Mouse (Mus musculus): ENCODE data around the gene Nell2.
"Not testable (repeated sequence)": the region's sequence is repeated elsewhere in the genome, so short reads cannot be mapped to it uniquely, and the experiment has no call there.

Gene Nell2

DNA sequence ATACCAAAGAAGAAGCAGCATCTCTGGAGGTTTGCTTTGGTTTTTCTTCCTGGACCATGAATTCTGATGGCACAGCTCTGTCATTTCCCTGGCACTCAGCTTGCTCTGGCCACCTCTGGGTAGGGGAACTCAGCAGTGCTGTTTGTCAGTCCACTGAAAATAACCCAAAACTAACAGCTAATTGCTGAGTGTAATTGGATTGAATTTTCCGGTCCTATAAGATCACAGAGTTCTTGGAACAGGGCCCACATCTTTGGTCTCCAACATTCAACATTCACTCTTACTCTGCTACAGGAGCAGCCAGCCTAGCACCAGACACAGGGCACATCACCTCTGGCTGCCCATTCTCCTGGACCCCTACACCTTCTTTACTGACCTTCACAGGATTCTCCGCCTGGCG is 287.2 kb downstream of the Nell2 start:
- DNase-seq (ENCODE audit: low read depth, low spot score): no peak

DNA sequence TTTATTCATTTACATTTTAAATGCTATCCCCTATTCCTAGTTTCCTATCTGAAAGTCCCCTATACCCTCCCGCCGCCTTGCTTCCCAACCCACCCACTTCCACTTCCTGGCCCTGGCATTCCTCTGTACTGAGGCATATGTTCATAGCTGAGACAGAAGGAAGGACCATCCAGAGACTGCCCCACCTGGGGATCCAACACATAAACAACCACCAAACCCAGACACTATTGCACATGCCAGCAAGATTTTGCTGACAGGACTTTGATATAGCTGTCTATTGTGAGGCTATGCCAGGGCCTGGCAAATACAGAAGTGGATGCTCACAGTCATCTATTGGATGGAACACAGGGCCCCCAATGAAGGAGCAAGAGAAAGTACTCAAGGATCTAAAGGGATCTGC is 291.3 kb downstream of the Nell2 start:
- not testable (repeated sequence) for DNase-seq (ENCODE audit: low read depth, low spot score)

DNA sequence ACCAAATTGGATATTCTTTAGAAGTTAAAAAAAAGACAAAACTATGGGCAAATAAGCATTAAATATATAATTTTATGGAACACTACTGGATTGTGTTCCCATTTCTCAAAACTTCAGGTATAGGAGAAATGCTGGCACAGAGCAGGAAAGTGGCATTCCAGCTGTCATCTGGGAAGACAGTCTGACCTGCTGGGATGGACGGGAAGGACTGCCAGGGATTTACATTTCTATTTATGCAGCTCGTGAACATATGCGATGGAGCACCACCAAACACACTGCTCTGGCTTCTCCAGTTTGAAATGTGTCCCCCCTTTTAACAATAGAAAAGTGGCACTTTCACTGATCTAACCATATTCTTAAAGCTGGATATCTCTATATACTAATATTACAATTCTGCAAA is 291.9 kb downstream of the Nell2 start:
- DNase-seq (ENCODE audit: low read depth, low spot score): no peak

DNA sequence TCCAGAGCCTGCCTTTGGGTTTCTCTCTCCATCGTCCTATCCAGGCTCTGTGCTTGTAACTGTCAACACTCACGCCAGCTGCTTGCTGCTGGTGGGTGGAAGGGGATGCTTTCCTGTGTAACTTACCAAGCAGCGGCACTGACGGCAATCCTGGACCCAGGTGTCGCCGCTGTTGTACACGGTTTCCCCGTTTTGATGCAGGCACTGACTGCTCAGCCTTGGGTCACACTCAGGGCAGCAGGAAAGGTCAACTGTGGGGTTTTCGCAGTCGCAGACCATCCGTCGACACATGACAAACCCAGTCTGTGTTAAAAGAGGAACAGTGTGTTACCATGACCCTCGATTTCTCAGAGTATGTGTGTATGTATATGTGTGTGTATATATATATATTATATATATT is 297.2 kb downstream of the Nell2 start:
- DNase-seq (ENCODE audit: low read depth, low spot score): no peak

DNA sequence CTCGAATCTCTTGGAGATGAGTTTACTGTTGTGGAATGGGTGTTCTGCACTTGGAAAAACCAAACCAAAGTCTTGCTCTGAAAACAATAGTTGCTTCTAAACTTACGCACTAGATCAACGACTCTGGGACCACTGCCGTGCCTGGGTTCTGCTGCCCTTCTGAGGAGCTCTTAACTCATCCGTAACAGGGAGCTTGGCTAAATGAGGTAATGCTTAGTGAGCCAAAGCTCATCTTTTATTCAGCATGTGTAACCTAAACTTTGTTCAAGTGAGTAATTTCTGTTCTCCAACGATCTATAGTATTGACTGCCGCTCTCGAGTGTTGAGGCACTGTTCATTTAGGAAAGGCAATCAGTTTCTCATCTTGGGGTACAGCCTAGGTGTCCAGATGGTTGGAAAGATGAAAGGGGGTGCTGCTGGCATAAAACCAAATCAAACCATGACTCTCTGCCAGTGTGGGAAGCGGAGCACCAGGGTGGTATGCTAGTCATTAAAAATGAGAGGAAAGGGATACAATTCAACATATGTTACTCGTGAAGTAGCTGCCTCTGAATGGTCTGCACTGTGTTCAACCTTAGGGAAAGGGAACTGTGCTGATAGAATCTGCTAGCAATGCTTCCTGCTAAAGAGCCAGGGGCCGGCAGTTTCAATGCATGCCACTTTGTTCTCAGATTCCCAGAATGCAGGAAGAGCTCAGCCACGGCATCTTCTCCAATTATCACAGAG is 311.6 kb downstream of the Nell2 start:
- no peak for DNase-seq (ENCODE audit: low read depth, low spot score)

DNA sequence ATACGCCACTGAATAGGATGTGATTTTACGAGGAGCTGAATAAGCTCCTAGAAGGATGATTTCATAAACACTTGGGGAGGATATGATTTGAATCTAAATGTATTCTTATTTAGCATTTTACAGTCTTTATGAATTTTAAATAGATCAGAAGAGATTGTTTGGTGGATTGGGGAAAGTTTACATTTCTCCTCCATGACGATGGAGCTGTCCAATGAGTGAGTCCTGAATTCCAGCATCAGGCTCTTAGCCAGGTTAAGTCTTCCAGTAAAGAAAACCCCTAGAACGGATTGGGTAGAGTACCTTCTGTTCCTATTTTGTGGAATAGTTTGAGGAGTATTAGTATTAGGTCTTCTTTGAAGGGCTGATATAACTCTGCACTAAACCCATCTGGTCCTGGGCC is 317.8 kb downstream of the Nell2 start:
- DNase-seq (ENCODE audit: low read depth, low spot score): no peak

DNA sequence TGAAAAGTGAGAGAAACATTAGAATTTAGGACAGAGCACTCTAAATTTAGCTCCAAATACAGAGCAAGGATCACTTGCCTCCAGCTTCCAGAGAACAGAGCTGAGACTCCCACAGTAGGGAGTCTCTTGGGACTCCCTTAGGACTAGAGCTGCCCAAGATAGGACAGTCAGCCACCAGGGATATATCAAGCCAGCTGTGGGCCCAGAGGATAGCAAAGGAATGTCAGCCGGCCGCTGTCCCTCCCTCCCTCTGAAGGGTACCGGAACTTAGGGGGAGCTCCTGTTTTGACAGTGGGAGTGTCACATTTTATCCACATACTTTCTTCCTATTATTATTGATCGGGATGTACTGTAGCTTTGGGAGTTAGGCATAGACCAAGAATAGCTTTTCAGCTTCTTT is 319.2 kb downstream of the Nell2 start:
- DNase-seq (ENCODE audit: low read depth, low spot score): no peak

DNA sequence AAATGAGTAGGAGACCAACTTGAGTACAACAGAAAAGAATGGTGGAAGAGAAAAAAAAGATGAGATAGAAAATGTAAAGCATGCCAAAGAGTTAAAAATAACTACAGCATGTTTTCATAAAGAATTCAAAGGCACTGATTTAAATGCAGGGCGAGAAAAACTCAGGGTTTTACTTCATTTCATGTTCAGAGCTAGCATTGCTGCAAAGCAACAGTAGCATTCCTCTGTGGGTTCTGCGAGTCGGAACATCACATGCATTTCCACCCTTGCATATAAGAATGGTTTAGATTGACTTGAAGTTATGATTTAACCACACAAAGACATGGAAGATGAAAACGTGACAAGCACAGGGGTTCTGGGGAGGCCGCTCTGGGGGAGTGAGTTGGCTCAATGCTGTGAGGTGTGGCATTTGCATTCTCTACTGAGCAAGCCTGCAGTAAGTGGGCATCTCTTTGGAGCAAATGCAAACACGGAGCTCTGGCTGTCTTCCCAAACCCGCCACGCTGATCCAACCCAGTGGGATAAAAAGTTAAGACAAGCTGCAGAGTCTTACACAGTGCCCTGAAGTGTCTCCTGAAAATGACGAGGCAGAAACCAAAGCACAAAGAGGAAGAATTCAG is 334.6 kb downstream of the Nell2 start:
- DNase-seq (ENCODE audit: low read depth, low spot score): no peak

DNA sequence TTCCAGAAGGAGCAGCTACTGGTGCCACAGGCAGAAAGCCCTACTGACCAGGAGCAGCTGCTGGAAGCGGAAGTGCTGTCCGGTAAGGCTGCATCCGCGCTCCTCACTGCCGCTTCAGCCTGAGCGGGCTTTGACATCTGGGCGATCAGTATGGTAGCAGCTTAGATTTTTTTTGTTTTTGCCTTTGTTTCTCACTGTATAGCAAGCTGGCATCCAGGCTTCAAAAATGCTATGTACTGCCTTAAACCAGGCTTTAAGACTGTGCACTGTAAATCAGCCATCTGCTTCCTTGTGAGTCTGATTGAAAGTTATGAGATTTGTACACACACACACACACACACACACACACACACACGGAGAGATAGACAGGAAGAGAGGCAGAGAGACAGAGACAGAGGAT is 335.4 kb downstream of the Nell2 start:
- no peak for DNase-seq (ENCODE audit: low read depth, low spot score)

DNA sequence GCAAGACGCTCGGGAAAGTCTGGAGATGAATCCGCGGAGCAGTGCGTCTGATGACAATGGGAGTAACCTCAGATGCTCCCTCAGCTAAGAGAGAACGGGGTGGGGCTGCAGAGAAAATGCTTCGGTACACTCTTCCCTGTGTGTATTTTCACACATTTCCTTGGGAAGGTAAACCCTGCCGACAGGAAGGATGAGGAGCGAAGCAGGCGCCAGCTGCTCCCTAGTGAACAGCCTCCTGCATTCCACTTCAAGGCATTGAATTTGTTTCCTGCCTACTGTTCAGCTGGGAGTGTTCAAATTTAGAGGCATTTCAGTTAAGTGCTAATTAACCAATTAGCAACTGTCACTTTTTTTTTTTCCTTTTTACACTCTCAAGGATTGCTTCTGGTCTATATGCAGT is 342.1 kb downstream of the Nell2 start:
- DNase-seq (ENCODE audit: low read depth, low spot score): peak; percentile 22

DNA sequence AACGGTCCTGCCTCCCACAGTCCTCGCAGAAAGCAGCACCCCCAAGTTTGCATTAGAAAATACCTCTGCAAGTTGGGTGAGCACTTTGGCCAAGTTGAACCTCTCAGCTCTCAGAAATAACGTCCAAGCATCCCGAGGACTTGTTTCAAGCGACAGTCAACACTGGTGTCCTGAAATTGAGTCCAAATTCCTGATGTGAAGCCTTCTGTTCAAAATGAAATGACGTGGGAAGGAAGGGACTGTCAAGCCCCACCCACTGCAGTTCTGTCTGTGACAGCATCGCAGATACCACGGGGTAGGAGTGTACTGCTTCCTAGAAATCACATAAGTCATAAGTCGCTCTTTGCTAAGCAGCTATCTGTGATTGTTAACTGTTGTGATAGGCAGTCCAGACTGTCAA is 342.9 kb downstream of the Nell2 start:
- DNase-seq (ENCODE audit: low read depth, low spot score): no peak

DNA sequence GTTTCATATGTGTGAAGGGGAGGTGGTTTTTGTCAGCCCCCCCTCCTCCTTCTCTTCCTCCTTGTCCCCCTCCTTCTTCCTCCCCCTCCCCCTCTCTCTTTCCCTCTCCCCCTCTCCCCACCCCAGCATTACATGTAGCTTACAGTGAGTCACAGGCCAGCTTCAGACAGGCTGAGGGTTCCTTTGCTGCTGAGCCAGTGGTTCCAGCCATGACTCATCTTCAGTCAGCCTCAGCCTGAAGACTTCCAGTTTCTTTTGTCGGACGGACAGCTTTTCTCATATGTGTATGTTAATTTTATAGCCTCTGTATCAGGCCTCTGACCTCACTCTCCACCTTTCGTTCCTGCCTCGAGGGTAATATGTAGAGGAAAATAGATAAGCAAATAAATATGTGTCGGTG is 344.9 kb downstream of the Nell2 start:
- no peak for DNase-seq (ENCODE audit: low read depth, low spot score)

DNA sequence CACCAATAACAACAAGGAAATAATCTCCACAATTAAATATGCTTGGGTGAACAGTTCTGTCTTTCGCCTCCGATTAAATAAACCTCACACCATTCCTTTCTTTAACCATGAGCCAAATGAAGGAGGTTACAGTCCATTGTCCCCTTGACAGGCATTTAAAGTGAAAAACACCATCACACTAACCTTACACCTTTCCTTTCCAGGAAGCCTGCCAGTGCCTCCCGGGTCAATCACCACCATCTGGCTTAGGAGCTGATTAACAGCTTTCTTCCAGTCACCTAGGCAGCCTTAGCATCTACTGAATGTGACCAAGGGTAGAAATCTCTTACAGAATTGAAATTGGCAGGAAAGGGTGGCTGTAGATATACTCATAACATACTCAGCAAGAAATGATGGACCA is 371.5 kb downstream of the Nell2 start:
- DNase-seq (ENCODE audit: low read depth, low spot score): no peak

DNA sequence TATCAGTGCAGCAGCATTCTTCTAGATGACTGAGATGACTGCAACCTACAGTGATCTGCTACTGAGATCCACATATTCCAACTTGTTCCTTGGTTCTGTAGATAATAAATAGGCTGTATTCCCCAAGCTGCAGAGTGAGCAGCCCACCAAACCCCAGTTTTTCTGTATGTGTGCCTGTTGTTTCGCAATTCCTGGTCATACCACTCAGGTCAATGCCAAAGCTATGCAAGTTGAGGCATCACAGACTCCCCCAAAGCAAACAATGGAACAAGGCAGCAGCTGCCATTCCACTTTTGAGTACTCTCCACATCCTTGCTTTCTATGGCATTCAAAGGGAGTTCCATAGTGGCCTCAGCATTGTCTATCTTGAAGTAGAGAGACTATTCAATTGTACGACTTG is 383.2 kb downstream of the Nell2 start:
- no peak for DNase-seq (ENCODE audit: low read depth, low spot score)

DNA sequence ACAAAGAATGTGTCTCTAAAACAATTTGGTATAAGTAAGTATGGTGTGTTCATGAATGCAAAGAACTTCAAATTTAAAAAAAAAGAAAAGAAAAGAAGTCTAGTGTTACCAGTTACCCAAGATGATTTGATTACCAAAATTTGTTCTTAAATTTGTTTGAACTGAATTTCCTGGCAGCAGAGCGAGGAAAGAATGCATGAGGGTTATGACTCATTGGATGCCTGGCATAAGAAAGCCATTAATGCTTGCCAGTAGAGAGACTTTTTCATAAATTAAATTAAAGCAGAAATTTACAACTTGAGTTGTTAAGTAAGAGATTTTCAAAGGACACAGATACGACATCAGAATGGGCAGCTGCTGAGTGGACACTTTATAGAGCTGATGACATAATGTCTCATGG is 384.2 kb downstream of the Nell2 start:
- DNase-seq (ENCODE audit: low read depth, low spot score): no peak

DNA sequence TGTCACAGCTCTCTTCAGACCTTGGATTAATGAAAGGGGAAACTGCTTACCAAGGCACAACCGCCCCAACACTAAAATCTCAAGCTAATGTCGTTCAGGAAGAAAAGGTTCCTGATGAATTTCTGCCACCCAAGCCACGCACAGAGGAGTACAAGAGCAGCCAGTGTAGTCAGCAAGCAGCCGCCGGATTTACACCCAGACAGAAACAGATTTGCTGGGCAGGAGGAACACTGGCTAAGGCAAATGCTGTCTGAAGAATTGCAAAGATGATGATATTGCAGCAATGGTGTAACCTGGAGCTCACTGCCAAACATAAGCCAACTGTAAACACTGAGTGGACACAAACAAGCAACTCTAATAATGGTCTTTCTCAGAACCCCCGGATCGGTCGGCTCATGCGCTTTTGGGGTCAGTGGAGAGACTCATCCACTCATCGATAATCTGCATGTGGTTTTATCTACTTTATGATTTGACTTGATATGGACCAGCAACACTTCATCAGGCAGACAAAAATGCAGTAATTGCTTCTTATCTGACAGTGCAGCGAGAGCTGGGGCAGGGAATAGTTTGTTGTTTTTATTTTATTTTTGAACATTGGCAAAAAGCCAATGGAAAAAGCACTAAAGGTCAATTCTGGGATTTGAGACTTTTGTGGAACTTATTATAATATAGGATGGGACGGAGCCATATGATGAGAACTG is 389.5 kb downstream of the Nell2 start:
- DNase-seq (ENCODE audit: low read depth, low spot score): no peak

DNA sequence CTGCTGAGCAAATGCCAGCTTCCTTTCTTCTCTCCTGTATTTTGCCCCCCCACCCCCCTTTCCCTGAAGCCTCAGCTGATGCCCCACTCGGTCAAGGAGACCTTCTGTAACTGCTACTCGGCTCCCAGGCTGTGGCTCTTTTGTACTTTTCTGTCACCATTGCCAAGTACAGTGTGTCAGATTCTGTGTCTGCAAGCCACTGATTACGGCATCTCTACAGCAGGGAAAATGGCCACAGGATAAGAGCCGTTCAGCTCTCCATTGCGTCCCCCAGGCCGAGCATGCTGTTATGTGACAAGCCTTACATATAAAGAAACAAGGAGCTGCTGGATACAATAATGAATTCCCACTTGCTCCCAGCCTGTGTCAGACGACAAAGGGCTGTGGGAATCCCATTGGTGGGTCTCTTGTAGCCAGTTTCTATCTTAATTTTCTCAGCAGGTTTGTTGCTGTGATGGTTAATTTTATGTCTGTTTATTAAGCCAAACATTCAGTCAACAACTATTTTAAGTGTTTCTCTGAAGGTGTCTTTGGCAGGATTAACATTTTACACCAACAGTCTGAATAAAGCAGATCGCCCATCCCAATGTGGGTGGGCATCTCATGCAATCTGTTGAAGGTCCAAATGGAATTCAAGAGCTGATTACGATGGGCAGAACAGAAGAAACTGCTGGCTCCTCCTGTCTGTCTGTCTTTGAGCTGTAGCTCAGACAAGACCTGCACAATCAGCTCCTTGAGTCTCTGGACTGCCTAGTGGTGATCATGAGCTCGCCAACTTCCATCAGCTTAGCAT is 391.1 kb downstream of the Nell2 start:
- DNase-seq (ENCODE audit: low read depth, low spot score): no peak

DNA sequence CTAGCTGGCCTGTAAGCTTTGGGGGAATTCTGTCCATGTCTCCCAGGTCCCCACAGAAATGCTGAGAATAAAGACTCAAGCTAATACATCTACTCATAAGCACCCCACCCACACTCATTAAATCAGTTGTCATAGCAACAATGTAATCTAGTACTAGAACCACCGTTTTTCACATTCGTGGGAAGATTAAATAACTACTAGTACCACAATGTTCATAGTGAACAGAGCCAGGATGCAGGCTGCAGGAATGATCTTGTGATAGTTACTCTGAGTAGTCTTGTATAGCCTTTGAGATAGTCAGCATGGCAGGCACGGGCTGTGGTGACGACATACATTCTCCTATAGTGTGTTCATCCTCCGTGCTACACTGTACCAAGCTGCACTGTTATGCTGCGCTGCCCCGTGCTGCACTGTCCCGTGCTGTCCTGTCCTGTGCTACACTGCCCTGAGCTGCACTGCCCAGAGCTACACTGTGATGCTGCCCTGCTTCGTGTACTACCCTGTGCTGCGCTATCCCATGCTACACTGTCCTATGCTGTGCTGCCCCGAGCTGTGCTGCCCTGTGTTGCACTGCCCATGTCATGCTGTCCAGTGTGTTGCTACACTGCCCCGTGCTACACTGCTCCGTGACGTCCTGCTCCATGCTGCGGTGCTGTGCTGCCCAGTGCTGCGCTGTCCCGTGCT is 392.3 kb downstream of the Nell2 start:
- DNase-seq (ENCODE audit: low read depth, low spot score): no peak

DNA sequence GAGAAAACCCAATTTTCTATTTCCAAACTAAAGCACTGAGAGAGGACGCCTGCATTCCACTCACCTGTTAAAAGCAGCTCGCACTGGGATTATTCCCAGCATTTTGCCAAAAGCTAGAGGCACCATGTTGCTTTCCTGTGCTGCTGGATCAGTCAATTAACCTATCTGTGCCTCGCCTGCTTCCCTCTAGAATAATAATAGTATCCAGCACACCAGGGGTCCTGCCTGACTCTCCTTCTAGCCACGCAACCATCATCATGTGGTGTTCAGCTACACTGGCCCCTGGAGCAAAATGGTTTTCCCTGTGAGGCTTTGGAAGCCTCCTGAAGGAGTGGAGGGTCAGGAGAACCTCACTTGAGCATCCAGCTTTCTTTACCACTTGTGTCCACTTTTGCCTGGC is 397.0 kb downstream of the Nell2 start:
- DNase-seq (ENCODE audit: low read depth, low spot score): peak; percentile 50

DNA sequence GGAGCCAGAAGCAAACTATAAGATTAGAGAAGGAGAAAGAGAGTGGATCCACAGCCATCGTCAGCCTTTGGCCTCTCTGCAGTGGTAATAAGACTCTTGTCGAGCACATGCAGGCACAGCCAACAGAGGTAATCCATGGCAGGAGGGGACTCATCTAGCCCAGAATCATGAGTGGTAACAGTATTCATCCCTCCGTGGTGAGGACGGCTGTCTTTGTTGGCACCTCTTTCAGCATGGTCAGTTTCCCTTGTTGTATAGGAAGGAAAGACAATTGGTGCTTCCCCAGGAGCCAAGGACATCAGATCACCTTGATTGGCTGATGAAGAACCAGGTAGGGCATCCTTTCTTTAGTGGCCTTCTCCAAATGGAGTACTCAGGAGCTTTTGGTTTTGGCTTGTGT is 419.7 kb downstream of the Nell2 start:
- no peak for DNase-seq (ENCODE audit: low read depth, low spot score)

DNA sequence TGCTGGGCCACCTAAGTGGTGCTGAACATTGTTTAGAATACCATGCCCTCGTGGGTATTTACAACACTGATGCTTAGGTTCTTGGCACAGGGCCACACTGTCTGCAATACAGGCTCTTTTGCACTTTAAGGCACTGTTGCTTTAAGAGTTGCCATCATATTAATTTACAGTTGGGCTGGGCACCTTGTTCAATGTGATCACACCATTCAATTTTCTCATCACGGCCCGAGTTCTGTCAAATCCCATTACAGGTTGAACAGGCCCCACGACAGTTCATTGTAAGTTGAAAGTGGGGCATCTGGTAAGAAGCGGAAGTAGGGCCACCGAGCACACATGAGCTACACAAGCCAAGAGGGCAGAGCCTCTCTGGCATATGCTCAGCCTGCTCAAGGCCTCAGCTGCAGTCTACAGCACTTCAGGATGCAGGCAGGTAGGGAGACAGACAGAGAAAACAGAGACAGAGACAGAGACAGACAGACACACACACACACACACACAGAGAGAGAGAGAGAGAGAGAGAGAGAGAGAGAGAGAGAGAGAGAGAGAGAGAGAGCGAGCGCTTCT is 421.0 kb downstream of the Nell2 start:
- DNase-seq (ENCODE audit: low read depth, low spot score): no peak

Measured in R1 (cell line).